Mouse (Mus musculus): ENCODE measurements around the gene Olfr872.
"Not testable (repeated sequence)": the region's sequence is repeated elsewhere in the genome, so short reads cannot be mapped to it uniquely, and the experiment has no call there.

Gene Olfr872

GRCm38 (mm10) chr9:20236819-20237218, at the start of gene Olfr872:
Olfr872 (plus strand) TSS chr9:20237119.
- DNase-seq (ENCODE audit: low read depth in 1 of 2, low spot score in 2 of 2), result no peak

- no peak for DNase-seq (ENCODE audit: low read depth in 1 of 2, low spot score in 2 of 2)
Observed at GRCm38 (mm10) chr9:20202131-20202530, 34.8 kb upstream of the Olfr872 start.

- not testable (repeated sequence) for DNase-seq (ENCODE audit: low read depth in 1 of 2, low spot score in 2 of 2)
Observed at GRCm38 (mm10) chr9:20203413-20203984, 33.4 kb upstream of the Olfr872 start.

- no peak for DNase-seq (ENCODE audit: low read depth in 1 of 2, low spot score in 2 of 2)
Observed at GRCm38 (mm10) chr9:20210812-20211211, 26.1 kb upstream of the Olfr872 start.

DNA sequence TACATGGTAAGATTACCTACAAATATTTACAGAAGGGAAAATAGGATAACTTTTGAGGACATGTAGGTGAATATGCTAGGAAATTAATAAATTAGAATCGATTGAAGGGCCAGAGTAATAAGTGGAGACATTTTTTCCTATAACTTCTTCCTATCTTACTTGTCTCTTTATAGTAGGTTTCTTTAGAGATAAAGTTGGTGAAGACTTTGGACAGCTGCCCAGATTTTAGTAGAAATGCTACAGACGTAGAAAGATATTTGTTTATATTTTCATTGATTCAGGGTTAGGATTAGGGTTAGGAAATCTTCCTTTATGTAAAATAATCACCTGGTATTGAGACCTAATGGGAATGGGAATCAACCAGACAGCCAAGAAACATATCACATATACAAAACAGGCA, 25.4 kb upstream of the Olfr872 start:
- DNase-seq (ENCODE audit: low read depth in 1 of 2, low spot score in 2 of 2), result no peak

- DNase-seq (ENCODE audit: low read depth in 1 of 2, low spot score in 2 of 2), result no peak
Observed at GRCm38 (mm10) chr9:20211907-20212306, 25.0 kb upstream of the Olfr872 start, which contains the start of gene Olfr871. Olfr871 (plus strand) TSS chr9:20212207.

GRCm38 (mm10) chr9:20237378-20237777, 459 bp downstream of the Olfr872 start:
- DNase-seq (ENCODE audit: low read depth in 1 of 2, low spot score in 2 of 2), result no peak

GRCm38 (mm10) chr9:20282051-20282450, 45.1 kb downstream of the Olfr872 start, which contains the start of gene Olfr39:
Olfr39 (plus strand) TSS chr9:20282351.
- DNase-seq (ENCODE audit: low read depth in 1 of 2, low spot score in 2 of 2), result no peak

DNA sequence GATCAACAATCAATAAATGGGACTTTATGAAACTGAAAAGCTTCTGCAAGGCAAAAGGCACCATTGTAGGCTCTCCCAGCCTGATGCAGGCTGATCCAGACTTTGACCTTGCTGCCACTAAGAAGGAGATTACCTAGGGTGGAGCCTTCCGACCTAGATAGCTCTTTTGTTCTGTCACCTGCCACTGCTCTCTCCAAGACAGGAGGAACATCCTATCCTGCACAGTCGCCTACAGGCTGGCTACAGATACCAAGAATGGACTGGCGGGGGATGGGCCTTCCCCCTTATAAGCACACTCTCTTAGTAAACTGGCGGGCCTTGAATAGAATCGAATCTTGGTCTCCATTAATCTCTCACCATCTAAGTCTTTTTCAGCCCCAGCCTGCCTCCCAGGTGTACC, 58.6 kb downstream of the Olfr872 start:
- DNase-seq (ENCODE audit: low read depth in 1 of 2, low spot score in 2 of 2), result not testable (repeated sequence)

- DNase-seq (ENCODE audit: low read depth in 1 of 2, low spot score in 2 of 2), result no peak
Observed at GRCm38 (mm10) chr9:20298232-20298631, 61.3 kb downstream of the Olfr872 start, which contains the start of gene Olfr873. Olfr873 (plus strand) TSS chr9:20298532.

All from monocyte, adult 2 months (primary cell).